Mouse (Mus musculus) bone marrow, adult 2 months (tissue): ENCODE data around the gene Cubn.

Experiments
- CTCF ChIP-seq: fragments of 200-500 bp; IDR thresholded peaks from 2 replicates; pipeline ENCODE4 v1.5.1; 2011; ENCODE audit warnings: low read length, control low read depth; ENCODE audit not compliant: control insufficient read depth, insufficient read depth
- POLR2A ChIP-seq: fragments of 200-500 bp; IDR thresholded peaks from 2 replicates; pipeline ENCODE4 v1.6.1; 2011; ENCODE audit warnings: low read depth, mild to moderate bottlenecking, control low read depth, low read length, borderline replicate concordance; ENCODE audit not compliant: control insufficient read depth

DNA sequence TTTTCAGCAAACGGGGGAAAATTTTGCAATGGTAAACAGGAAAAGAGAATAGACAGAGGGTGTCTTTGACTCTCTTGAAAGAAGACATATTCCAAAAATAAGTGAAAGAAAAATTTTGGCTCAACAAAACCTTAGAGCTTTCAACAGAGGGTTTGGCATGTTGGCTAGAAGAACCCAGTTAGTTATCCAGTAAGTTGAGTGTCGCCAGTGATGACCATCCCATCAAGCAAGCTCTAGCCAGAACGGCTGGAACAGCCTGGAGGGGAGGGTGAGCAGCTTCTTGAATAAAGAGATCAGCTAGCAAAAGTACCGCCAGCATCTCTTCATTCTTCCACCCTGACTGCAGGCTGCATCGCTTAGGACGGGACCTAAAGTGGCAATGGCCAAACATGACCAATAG, 90.8 kb downstream of the Cubn start:
- TF ChIP-seq POLR2A (no peak), CTCF (no peak)
